In genomic region chr13:44413305-44413704, GRCm38 (mm10) we compare ENCODE assay signal across 22 mouse cellular contexts.
DNase-seq lines count a peak whose midpoint lies in the region; ATAC-seq and TF ChIP-seq lines count a peak whose summit lies in the region.
"Had no signal": no experiment of that assay in that cellular context is flagged by ENCODE, and none has a peak within 500 bp of the region (broad histone marks: within the 10 kb centered on the region; RNA-seq: fewer than 3 reads in every experiment).

No protein-coding gene starts in this region.

- no peak for ATAC-seq in heart, embryonic 16.5 days (replicated peaks; ENCODE audit: extremely low read depth, insufficient read depth, low FRiP score)
- ATAC-seq in heart, embryonic 12.5 days (ENCODE audit: insufficient number of reproducible peaks, low FRiP score): no peak
- 0 out of 2 replicates have a peak, but pooled peaks have one; percentile 24 for ATAC-seq in kidney, embryonic 15.5 days (replicated peaks; ENCODE audit: low FRiP score)
- ATAC-seq: forebrain, embryonic 14.5 days had no signal

- H3K4me1 ChIP-seq in heart, embryonic 16.5 days (ENCODE audit: control insufficient read depth, insufficient read depth, low read length): peaks cover 35% of the 10 kb centered on the region
- H3K4me1 ChIP-seq in heart, embryonic 12.5 days (replicated peaks): peaks cover 35% of the 10 kb centered on the region
- peaks cover 55% of the 10 kb centered on the region for H3K4me1 ChIP-seq in kidney, embryonic 15.5 days
- H3K4me1 ChIP-seq in small intestine, adult 2 months (ENCODE audit: control insufficient read depth, insufficient read depth, insufficient read length, low read length): peaks cover 35% of the 10 kb centered on the region; the same call in 1 of the 2 replicates

- 42% methylated on average over 9 of the region's 9 CpGs for WGBS in heart, embryonic 16.5 days
- 48% methylated on average over 9 of the region's 9 CpGs for WGBS in heart, embryonic 12.5 days
- 39% methylated on average over 9 of the region's 9 CpGs for WGBS in kidney, embryonic 15.5 days
- 72% methylated on average over 9 of the region's 9 CpGs for WGBS in small intestine, adult 2 months

- no peaks in the 10 kb centered on the region for H3K36me3 ChIP-seq in heart, embryonic 16.5 days (ENCODE audit: control insufficient read depth, insufficient read depth)
- no peaks in the 10 kb centered on the region for H3K36me3 ChIP-seq in heart, embryonic 12.5 days
- no peaks in the 10 kb centered on the region for H3K36me3 ChIP-seq in kidney, embryonic 15.5 days
- no peaks in the 10 kb centered on the region for H3K36me3 ChIP-seq in small intestine, adult 2 months (ENCODE audit: control insufficient read depth, insufficient read depth, low read length)
- H3K36me3 ChIP-seq: embryonic facial prominence, embryonic 13.5 days; embryonic facial prominence, embryonic 15.5 days; forebrain, embryonic 10.5 days; forebrain, embryonic 12.5 days had no signal

- H3K9ac ChIP-seq in heart, embryonic 16.5 days (ENCODE audit: low read length): no peak overlapping the region
- H3K9ac ChIP-seq in heart, embryonic 12.5 days: no peak overlapping the region
- no peak overlapping the region for H3K9ac ChIP-seq in kidney, embryonic 15.5 days
- H3K9ac ChIP-seq: embryonic facial prominence, embryonic 13.5 days; embryonic facial prominence, embryonic 15.5 days; forebrain, embryonic 12.5 days had no signal

- H3K9me3 ChIP-seq in heart, embryonic 16.5 days (replicated peaks; ENCODE audit: control insufficient read depth, low read length): 0 out of 2 replicates have a peak, but pooled peaks cover under 1% of the 10 kb centered on the region
- H3K9me3 ChIP-seq in heart, embryonic 12.5 days (replicated peaks): no peaks in the 10 kb centered on the region
- no peaks in the 10 kb centered on the region for H3K9me3 ChIP-seq in kidney, embryonic 15.5 days (replicated peaks)
- H3K9me3 ChIP-seq: embryonic facial prominence, embryonic 13.5 days; embryonic facial prominence, embryonic 15.5 days; forebrain, embryonic 12.5 days had no signal

- H3K4me3 ChIP-seq in heart, embryonic 16.5 days (ENCODE audit: low read length): no peak overlapping the region
- no peak overlapping the region for H3K4me3 ChIP-seq in heart, embryonic 12.5 days
- H3K4me3 ChIP-seq in kidney, embryonic 15.5 days (replicated peaks): no peak overlapping the region
- no peak overlapping the region for H3K4me3 ChIP-seq in small intestine, adult 2 months (ENCODE audit: low read depth, low read length)
- H3K4me3 ChIP-seq: embryonic facial prominence, embryonic 13.5 days; embryonic facial prominence, embryonic 15.5 days; erythroblast, embryonic 14.5 days; forebrain, embryonic 10.5 days; forebrain, embryonic 12.5 days had no signal

- H3K4me2 ChIP-seq in heart, embryonic 16.5 days (ENCODE audit: low read depth, low read length): peak overlapping the region; percentile 2; the same call in 1 of the 2 replicates
- H3K4me2 ChIP-seq in heart, embryonic 12.5 days: no peak overlapping the region
- no peak overlapping the region for H3K4me2 ChIP-seq in kidney, embryonic 15.5 days
- H3K4me2 ChIP-seq: embryonic facial prominence, embryonic 13.5 days; embryonic facial prominence, embryonic 15.5 days; forebrain, embryonic 12.5 days had no signal

- TF ChIP-seq POLR2A in small intestine, adult 2 months (IDR thresholded peaks at IDR 0.05; ENCODE audit: low read depth, low read length): no peak

- no peak for TF ChIP-seq CTCF in small intestine, adult 2 months (IDR thresholded peaks at IDR 0.05; ENCODE audit: extremely low read depth, insufficient read length, insufficient replicate concordance, low read depth, low read length)

- no peak overlapping the region for H3K27ac ChIP-seq in heart, embryonic 16.5 days (ENCODE audit: low read length)
- H3K27ac ChIP-seq in heart, embryonic 12.5 days (ENCODE audit: poor library complexity, severe bottlenecking): no peak overlapping the region
- no peak overlapping the region for H3K27ac ChIP-seq in kidney, embryonic 15.5 days
- peak overlapping the region; percentile 51; the same call in 1 of the 2 replicates for H3K27ac ChIP-seq in small intestine, adult 2 months (ENCODE audit: insufficient read depth, low read depth, low read length)
- H3K27ac ChIP-seq: embryonic facial prominence, embryonic 13.5 days; embryonic facial prominence, embryonic 15.5 days; forebrain, embryonic 10.5 days; forebrain, embryonic 12.5 days had no signal

- no peak for DNase-seq in kidney, adult 18-20 months
- no peak for DNase-seq in right cerebral cortex, postnatal 25 days
- DNase-seq: adrenal gland, adult 2 months; adrenal gland, postnatal 10 days; adrenal gland, postnatal 25 days; cerebellum, adult 11 months; cerebellum, adult 18-20 months; cerebellum, adult 8-10 months; cerebellum, adult 9-11 months; cerebellum, postnatal 14 days; cerebellum, postnatal 36 days; embryo, embryonic 11 days had no signal

- no peaks in the 10 kb centered on the region for H3K27me3 ChIP-seq in heart, embryonic 16.5 days (ENCODE audit: control insufficient read depth, insufficient read depth, low read length)
- 0 out of 2 replicates have a peak, but pooled peaks cover 3% of the 10 kb centered on the region for H3K27me3 ChIP-seq in heart, embryonic 12.5 days (replicated peaks)
- H3K27me3 ChIP-seq in kidney, embryonic 15.5 days: no peaks in the 10 kb centered on the region
- no peaks in the 10 kb centered on the region for H3K27me3 ChIP-seq in small intestine, adult 2 months (ENCODE audit: control insufficient read depth, insufficient read depth, low read length)
- H3K27me3 ChIP-seq: embryonic facial prominence, embryonic 15.5 days had no signal
